Mouse (Mus musculus): ENCODE results near the gene Napb. TPM values are rescaled to one million over a fixed set of nuclear protein-coding genes. Genes with fewer than 3 reads are reported as not detected.

The Napb gene
- polyA plus RNA-seq, 1 experiment from 2014 or later = 2.5 TPM

DNA sequence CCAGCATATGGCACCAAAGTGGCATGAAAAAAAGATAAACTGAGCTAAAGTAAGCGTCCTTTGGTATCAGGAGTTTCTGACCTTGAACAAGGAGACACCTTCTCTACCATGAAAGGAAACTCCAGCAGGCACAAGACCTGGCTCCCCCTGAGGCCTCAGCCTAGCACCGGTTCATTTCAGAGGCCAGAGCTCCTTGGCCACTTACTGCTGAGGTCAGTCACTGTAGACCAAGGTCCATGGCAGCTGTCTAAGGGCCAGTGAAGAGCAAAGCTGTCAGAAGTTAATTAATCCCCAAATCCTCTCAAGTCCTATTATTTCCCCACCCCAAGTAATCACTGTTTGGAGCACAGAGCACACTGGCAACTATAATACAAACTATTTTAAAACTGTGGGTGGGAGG, 15.2 kb downstream of the Napb start:
- Histone ChIP-seq H3K27ac (no peak overlapping the region), H3K4me3 (no peak overlapping the region), H3K36me3 (no peaks in the 10 kb centered on the region), H3K9me3 (no peaks in the 10 kb centered on the region), H3K4me1 (peaks cover 9% of the 10 kb centered on the region; the same call in 1 of the 2 replicates), H3K27me3 (ENCODE audit: insufficient read depth, poor library complexity, severe bottlenecking) (no peaks in the 10 kb centered on the region)
- 43% methylated on average over 2 of the region's 2 CpGs for WGBS
- no peak for DNase-seq (ENCODE audit: low spot score)

GRCm38 (mm10) chr2:148712326-148712725, 19.9 kb downstream of the Napb start:
- 82% methylated on average over 3 of the region's 3 CpGs for WGBS

DNA sequence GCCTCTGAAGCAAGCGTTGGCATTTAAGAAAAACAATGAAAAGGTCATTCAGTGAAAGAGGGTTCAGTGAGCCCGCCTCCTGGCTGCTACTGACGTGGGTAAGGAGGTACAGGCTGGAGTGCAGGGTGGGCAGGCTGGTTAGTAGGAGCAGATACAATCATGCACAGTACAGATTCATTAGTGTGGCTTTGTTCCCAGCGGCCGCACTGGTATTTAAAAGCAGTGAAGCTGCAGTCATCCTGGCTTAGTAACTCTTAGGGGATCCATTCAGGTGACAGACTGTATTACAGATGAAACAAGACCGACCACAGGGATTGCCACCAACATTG, 25.1 kb downstream of the Napb start:
- H3K27me3 ChIP-seq (ENCODE audit: insufficient read depth, poor library complexity, severe bottlenecking) = no peaks in the 10 kb centered on the region
- no peak overlapping the region for H3K27ac ChIP-seq
- no peak for DNase-seq (ENCODE audit: low spot score)
- WGBS = 85% methylated on average over 6 of the region's 6 CpGs
- no peak overlapping the region for H3K4me3 ChIP-seq
- H3K36me3 ChIP-seq = peaks cover 20% of the 10 kb centered on the region; the same call in 1 of the 2 replicates
- H3K9me3 ChIP-seq = no peaks in the 10 kb centered on the region
- H3K4me1 ChIP-seq = no peaks in the 10 kb centered on the region

More at GRCm38 (mm10) chr2:148712326-148712725, 19.9 kb downstream of the Napb start:
- peaks cover 6% of the 10 kb centered on the region; the same call in 1 of the 2 replicates for H3K4me1 ChIP-seq
- peaks cover 11% of the 10 kb centered on the region; the same call in 1 of the 2 replicates for H3K36me3 ChIP-seq
- H3K27me3 ChIP-seq (ENCODE audit: insufficient read depth, poor library complexity, severe bottlenecking) = no peaks in the 10 kb centered on the region
- no peak overlapping the region for H3K27ac ChIP-seq
- H3K4me3 ChIP-seq = no peak overlapping the region
- DNase-seq (ENCODE audit: low spot score) = no peak
- no peaks in the 10 kb centered on the region for H3K9me3 ChIP-seq

- H3K4me3 ChIP-seq = no peak overlapping the region
- no peak overlapping the region for H3K27ac ChIP-seq
- WGBS = 81% methylated on average over 15 of the region's 15 CpGs
- peaks cover 20% of the 10 kb centered on the region; the same call in 1 of the 2 replicates for H3K36me3 ChIP-seq
- no peaks in the 10 kb centered on the region for H3K9me3 ChIP-seq
- H3K27me3 ChIP-seq (ENCODE audit: insufficient read depth, poor library complexity, severe bottlenecking) = no peaks in the 10 kb centered on the region
- DNase-seq (ENCODE audit: low spot score) = no peak
- H3K4me1 ChIP-seq = no peaks in the 10 kb centered on the region
Measured at GRCm38 (mm10) chr2:148706409-148707201, 25.7 kb downstream of the Napb start.

DNA sequence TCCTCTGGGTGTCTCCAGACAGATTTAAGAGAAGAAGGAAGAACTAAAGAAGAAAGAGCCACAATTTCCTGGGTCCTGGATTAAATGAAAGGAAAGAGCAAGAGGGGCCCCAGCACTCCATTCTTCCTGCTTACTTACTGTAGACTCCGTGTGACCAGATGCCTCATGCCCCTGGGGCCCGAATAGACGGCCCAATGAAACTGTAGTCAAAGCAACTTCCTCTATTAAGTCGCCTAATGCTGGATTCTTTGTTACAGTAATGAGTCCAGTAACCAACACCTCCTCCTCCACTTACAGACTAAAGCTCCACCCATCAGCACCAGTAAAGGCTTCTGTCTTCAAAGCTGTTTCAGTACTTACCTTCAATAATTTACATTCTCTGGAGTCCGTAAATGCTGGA, 33.7 kb downstream of the Napb start:
- Histone ChIP-seq H3K27me3 (ENCODE audit: insufficient read depth, poor library complexity, severe bottlenecking) (no peaks in the 10 kb centered on the region), H3K9me3 (no peaks in the 10 kb centered on the region), H3K36me3 (peaks cover 49% of the 10 kb centered on the region), H3K27ac (no peak overlapping the region), H3K4me3 (no peak overlapping the region), H3K4me1 (no peaks in the 10 kb centered on the region)
- DNase-seq (ENCODE audit: low spot score) = no peak
- 87% methylated on average over 5 of the region's 5 CpGs for WGBS

- Histone ChIP-seq H3K27ac (no peak overlapping the region), H3K36me3 (peaks cover 81% of the 10 kb centered on the region)
Measured at GRCm38 (mm10) chr2:148690781-148691180, 41.5 kb downstream of the Napb start.

GRCm38 (mm10) chr2:148690291-148690690, 42.0 kb downstream of the Napb start:
- Histone ChIP-seq H3K4me1 (no peaks in the 10 kb centered on the region), H3K4me3 (no peak overlapping the region), H3K27ac (no peak overlapping the region), H3K36me3 (peaks cover 81% of the 10 kb centered on the region), H3K9me3 (no peaks in the 10 kb centered on the region), H3K27me3 (ENCODE audit: insufficient read depth, poor library complexity, severe bottlenecking) (no peaks in the 10 kb centered on the region)
- DNase-seq (ENCODE audit: low spot score) = no peak
- 91% methylated on average over 3 of the region's 3 CpGs for WGBS

More at GRCm38 (mm10) chr2:148690781-148691180, 41.5 kb downstream of the Napb start:
- no peak for DNase-seq (ENCODE audit: low spot score)
- Histone ChIP-seq H3K4me3 (no peak overlapping the region), H3K9me3 (no peaks in the 10 kb centered on the region), H3K4me1 (no peaks in the 10 kb centered on the region), H3K27me3 (ENCODE audit: insufficient read depth, poor library complexity, severe bottlenecking) (no peaks in the 10 kb centered on the region)
- 93% methylated on average over 5 of the region's 5 CpGs for WGBS

DNA sequence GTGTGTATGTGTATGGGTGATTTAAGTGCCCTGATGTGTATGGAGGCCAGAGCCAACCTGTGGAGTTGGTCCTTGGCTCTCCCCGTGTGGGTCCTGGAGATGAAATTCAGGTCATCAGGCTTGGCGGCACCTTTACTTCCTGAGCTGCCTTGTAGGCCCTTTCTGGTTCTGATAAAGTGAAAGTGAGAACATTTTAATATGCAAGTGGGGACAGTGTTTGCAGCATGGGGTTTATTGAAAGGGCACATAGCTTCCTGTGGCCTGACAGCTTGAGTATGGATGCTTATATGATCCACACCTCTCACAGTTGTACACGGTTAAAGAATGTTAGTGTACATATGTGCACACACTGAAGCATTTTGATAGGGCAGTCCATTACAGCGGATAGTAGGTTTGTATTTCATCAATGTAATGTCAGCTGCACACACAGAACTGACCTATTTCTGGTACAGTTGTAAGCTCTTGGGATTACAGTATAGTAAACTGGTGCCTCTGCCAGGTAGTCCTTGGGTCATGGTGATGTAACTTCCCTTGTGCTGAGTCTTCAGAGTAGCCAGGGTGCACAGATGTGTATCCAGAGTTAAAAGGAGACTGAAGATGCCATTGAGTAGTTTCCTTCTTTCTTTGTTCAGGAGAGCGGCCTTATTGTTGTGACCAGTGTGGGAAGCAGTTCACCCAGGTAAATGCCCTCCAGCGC, 42.7 kb downstream of the Napb start:
- no peak for DNase-seq (ENCODE audit: low spot score)
- H3K4me1 ChIP-seq = no peaks in the 10 kb centered on the region
- H3K27me3 ChIP-seq (ENCODE audit: insufficient read depth, poor library complexity, severe bottlenecking) = no peaks in the 10 kb centered on the region
- WGBS = 94% methylated on average over 6 of the region's 6 CpGs
- H3K27ac ChIP-seq = no peak overlapping the region
- no peak overlapping the region for H3K4me3 ChIP-seq
- H3K36me3 ChIP-seq = peaks cover 80% of the 10 kb centered on the region
- H3K9me3 ChIP-seq = no peaks in the 10 kb centered on the region

- H3K27ac ChIP-seq = no peak overlapping the region
Measured at GRCm38 (mm10) chr2:148687971-148688370, 44.3 kb downstream of the Napb start.

GRCm38 (mm10) chr2:148686862-148687261, 45.4 kb downstream of the Napb start:
- H3K9me3 ChIP-seq = no peaks in the 10 kb centered on the region
- H3K36me3 ChIP-seq = peaks cover 82% of the 10 kb centered on the region
- no peak overlapping the region for H3K27ac ChIP-seq
- 92% methylated on average over 1 of the region's 1 CpGs for WGBS
- H3K4me1 ChIP-seq = peaks cover 7% of the 10 kb centered on the region
- no peaks in the 10 kb centered on the region for H3K27me3 ChIP-seq (ENCODE audit: insufficient read depth, poor library complexity, severe bottlenecking)
- no peak overlapping the region for H3K4me3 ChIP-seq
- DNase-seq (ENCODE audit: low spot score) = no peak

More at GRCm38 (mm10) chr2:148687971-148688370, 44.3 kb downstream of the Napb start:
- WGBS = 96% methylated on average over 5 of the region's 5 CpGs
- Histone ChIP-seq H3K36me3 (peaks cover 90% of the 10 kb centered on the region), H3K4me3 (no peak overlapping the region), H3K4me1 (no peaks in the 10 kb centered on the region), H3K9me3 (no peaks in the 10 kb centered on the region), H3K27me3 (ENCODE audit: insufficient read depth, poor library complexity, severe bottlenecking) (no peaks in the 10 kb centered on the region)
- no peak for DNase-seq (ENCODE audit: low spot score)

- H3K27me3 ChIP-seq (ENCODE audit: insufficient read depth, poor library complexity, severe bottlenecking) = no peaks in the 10 kb centered on the region
- no peak overlapping the region for H3K27ac ChIP-seq
- H3K4me3 ChIP-seq = no peak overlapping the region
- no peaks in the 10 kb centered on the region for H3K9me3 ChIP-seq
- peaks cover 71% of the 10 kb centered on the region for H3K36me3 ChIP-seq
- H3K4me1 ChIP-seq = peaks cover 12% of the 10 kb centered on the region
- no peak for DNase-seq (ENCODE audit: low spot score)
- 93% methylated on average over 3 of the region's 3 CpGs for WGBS
Measured at GRCm38 (mm10) chr2:148685709-148686108, 46.6 kb downstream of the Napb start.

DNA sequence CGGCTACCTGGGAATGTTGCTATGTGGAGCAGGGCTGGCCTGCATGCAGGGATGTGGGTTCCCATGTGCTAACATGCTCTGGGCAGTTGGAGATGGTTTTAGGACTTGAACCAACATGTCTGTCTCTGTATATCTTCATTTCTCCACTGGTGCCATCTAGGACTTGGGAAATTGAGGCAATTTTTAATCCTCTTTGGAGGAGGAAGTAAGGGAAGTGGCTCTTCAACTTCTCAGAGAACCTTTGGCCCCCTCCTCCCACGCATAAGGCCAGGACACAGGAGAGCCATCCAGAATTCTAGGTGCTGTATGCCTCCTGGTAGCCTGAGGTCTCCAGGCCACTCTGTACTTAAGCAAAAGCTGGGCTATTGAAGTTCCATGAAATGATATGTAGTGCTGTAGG, 47.3 kb downstream of the Napb start:
- H3K27ac ChIP-seq = no peak overlapping the region
- peaks cover 64% of the 10 kb centered on the region for H3K36me3 ChIP-seq
- H3K9me3 ChIP-seq = no peaks in the 10 kb centered on the region
- WGBS = 95% methylated on average over 2 of the region's 2 CpGs
- peaks cover 18% of the 10 kb centered on the region for H3K4me1 ChIP-seq
- H3K4me3 ChIP-seq = no peak overlapping the region
- DNase-seq (ENCODE audit: low spot score) = no peak
- no peaks in the 10 kb centered on the region for H3K27me3 ChIP-seq (ENCODE audit: insufficient read depth, poor library complexity, severe bottlenecking)

DNA sequence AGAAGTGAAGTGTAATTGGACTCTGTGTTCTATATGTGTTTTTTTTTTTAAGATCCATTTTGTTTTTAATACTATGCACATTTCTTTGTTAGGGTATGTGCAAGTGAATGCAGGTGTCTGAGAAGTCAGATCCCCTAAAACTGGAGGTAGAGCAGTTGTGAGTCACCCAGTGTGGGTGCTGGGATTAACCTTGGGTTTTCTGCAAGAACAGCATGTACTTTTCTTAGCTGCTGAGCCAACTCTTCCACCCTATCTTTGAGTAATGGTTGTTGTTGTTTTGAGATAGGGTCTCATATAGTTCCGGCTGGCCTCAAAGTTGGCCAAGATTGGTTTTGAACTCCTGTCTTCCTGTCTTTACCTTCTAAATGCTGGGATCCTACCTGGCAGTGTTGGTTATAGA, 49.2 kb downstream of the Napb start:
- Histone ChIP-seq H3K9me3 (no peaks in the 10 kb centered on the region), H3K36me3 (peaks cover 45% of the 10 kb centered on the region), H3K4me3 (no peak overlapping the region), H3K4me1 (peaks cover 33% of the 10 kb centered on the region), H3K27me3 (ENCODE audit: insufficient read depth, poor library complexity, severe bottlenecking) (no peaks in the 10 kb centered on the region), H3K27ac (no peak overlapping the region)
- DNase-seq (ENCODE audit: low spot score) = no peak
- 78% methylated on average over 1 of the region's 1 CpGs for WGBS
